Mouse (Mus musculus) hindbrain, postnatal 0 days (tissue): ENCODE results near the gene Ttll12. TPM values are rescaled to one million over a fixed set of nuclear protein-coding genes. Genes with fewer than 3 reads are reported as not detected.
A peak's percentile ranks its signal among the peaks of the same experiment; 100 is the strongest.

Experiments
- ATAC-seq: fragments of 200-750 bp; cut with Nextera tagmentation; 2 replicates; pipeline ENCODE4 v1.8.0; 2017; ENCODE audit warnings: mild to moderate bottlenecking, moderate TSS enrichment, moderate library complexity
- DNase-seq: peaks from one replicate; pipeline ENCODE4 v3.0.0-alpha.2; 2015; ENCODE audit warnings: low spot score
- H3K27ac ChIP-seq: fragments of 300-500 bp; sonication (generic); 2 replicates; pipeline ENCODE4 v1.5.1; 2014; ENCODE audit warnings: mild to moderate bottlenecking
- H3K27me3 ChIP-seq: fragments of 300-500 bp; sonication (generic); 2 replicates; pipeline ENCODE4 v1.6.1; 2014; ENCODE audit warnings: low read length, mixed read lengths; ENCODE audit not compliant: insufficient read depth
- H3K36me3 ChIP-seq: fragments of 300-500 bp; sonication (generic); 2 replicates; pipeline ENCODE4 v1.6.1; 2014; ENCODE audit warnings: low read length, mixed read lengths; ENCODE audit not compliant: insufficient read depth
- H3K4me1 ChIP-seq: fragments of 300-500 bp; sonication (generic); 2 replicates; pipeline ENCODE4 v1.6.1; 2014; ENCODE audit warnings: antibody characterized with exemption, low read length, mixed read lengths; ENCODE audit not compliant: insufficient read depth
- H3K4me2 ChIP-seq: fragments of 300-500 bp; sonication (generic); 2 replicates; pipeline ENCODE4 v1.6.1; 2014; ENCODE audit warnings: low read depth, mild to moderate bottlenecking, low read length, moderate library complexity, mixed read lengths
- H3K4me3 ChIP-seq: fragments of 300-500 bp; sonication (generic); 2 replicates; pipeline ENCODE4 v1.5.1; 2014; ENCODE audit warnings: low read length
- H3K9ac ChIP-seq: fragments of 300-500 bp; sonication (generic); replicated peaks from 2 replicates; pipeline ENCODE4 v1.6.1; 2014; ENCODE audit warnings: mild to moderate bottlenecking, low read length, moderate library complexity, mixed read lengths
- H3K9me3 ChIP-seq: fragments of 300-500 bp; sonication (generic); 2 replicates; pipeline ENCODE4 v1.6.1; 2016; ENCODE audit warnings: low read length, mixed read lengths
- CTCF ChIP-seq: IDR thresholded peaks from 2 replicates; pipeline ENCODE4 v1.5.1; 2016; ENCODE audit warnings: antibody characterized with exemption, control low read depth, low read depth
- WGBS: fragments of 180-500 bp; shearing (Covaris S2); extraction: QIAGEN DNeasy Blood & Tissue Kit; methylation state at CpG from one replicate; pipeline ENCODE4 v1.1.7; 2014; 5-methylcytosine and 5-hydroxymethylcytosine counted together
- polyA plus RNA-seq: library from polyadenylated mRNA; unstranded; fragments of >200 nt; fragmentation: Nextera tagmentation; extraction: Ambion mirVana; gene quantifications from 2 replicates; pipeline ENCODE4 v1.2.1, GENCODE M21; 2015
- total RNA-seq: library from RNA; depleted of rRNA; stranded (reverse); fragments of >200 nt; gene quantifications from 2 replicates; pipeline ENCODE4 v1.2.3, GENCODE M21; 2014

Ttll12 gene
- total and polyA plus RNA-seq, 2 experiments from 2014 or later: 32.6 to 60.6 TPM

DNA sequence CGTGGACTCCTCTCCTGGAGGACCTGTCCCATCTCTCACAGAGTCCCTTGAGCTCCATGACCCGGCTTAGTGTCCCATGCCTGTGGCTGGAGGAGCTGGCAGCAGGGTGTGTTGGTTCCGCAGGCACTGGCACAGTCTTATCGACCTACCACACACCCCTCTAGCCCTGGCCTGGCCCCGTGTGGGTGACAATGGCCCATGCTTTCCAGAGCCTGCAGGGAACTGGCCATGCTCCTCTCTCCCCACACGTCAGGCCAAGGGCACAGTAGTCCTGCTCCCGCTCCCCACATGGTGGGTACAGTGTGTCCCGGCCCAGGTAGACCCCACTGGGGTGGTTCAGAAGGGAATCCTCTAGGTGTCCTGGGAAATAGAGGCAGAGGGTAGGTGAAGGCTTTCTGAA is 11.7 kb upstream of the Ttll12 start:
- DNase-seq: no peak
- Histone ChIP-seq H3K4me3 (no peak overlapping the region), H3K4me2 (no peak overlapping the region), H3K9ac (no peak overlapping the region), H3K4me1 (no peaks in the 10 kb centered on the region), H3K36me3 (no peaks in the 10 kb centered on the region), H3K27ac (no peak overlapping the region), H3K9me3 (no peaks in the 10 kb centered on the region), H3K27me3 (no peaks in the 10 kb centered on the region)
- no peak for ATAC-seq
- TF ChIP-seq CTCF: no peak
- WGBS: 88% methylated on average over 8 of the region's 8 CpGs

DNA sequence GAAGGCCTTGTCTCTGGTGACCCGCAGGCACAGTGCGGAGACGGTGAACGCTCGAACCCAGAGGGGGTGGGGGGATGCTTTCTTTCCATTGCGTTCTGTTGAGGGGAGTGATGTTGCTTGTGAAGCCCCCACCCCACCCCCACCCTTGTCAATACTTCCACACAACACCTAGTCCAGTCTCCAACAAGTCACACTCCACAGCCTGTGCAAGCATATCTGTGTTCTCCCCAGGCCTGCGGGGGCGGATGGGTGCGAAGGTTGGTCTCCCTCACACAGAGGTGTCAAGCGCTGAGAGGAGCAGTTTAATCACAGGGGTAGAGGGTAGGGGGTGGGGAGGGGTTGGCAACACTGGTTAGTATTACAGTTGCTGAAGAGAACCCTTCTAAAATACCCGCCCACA is 11.3 kb upstream of the Ttll12 start:
- WGBS: 91% methylated on average over 11 of the region's 11 CpGs
- Histone ChIP-seq H3K27me3 (no peaks in the 10 kb centered on the region), H3K4me2 (no peak overlapping the region), H3K4me3 (no peak overlapping the region), H3K27ac (no peak overlapping the region), H3K4me1 (no peaks in the 10 kb centered on the region), H3K36me3 (no peaks in the 10 kb centered on the region), H3K9me3 (no peaks in the 10 kb centered on the region), H3K9ac (no peak overlapping the region)
- DNase-seq (no peak), ATAC-seq (no peak)
- TF ChIP-seq CTCF: no peak

DNA sequence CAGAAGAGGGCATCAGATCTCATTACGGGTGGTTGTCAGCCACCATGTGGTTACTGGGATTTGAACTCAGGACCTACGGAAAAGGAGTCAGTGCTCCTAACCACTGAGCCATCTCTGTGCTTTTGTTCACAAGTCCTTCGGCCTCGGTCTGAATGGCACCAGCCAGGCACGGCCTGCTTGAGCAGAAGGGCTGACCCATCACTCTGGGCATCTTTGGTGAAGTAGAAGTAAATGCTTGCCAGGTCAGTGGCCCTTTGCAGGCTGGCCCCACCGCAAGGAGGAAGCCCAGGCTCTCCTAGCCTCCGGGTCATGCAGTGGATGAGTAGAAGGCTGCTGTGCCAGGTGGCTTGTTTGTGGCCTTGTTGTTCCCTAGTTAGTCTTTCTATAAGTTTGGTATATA is 8.5 kb upstream of the Ttll12 start:
- DNase-seq: no peak
- no peak for TF ChIP-seq CTCF
- Histone ChIP-seq H3K9ac (no peak overlapping the region), H3K36me3 (no peaks in the 10 kb centered on the region), H3K27ac (no peak overlapping the region), H3K4me1 (no peaks in the 10 kb centered on the region), H3K4me3 (no peak overlapping the region), H3K27me3 (no peaks in the 10 kb centered on the region), H3K9me3 (no peaks in the 10 kb centered on the region), H3K4me2 (no peak overlapping the region)
- ATAC-seq: no peak
- 94% methylated on average over 7 of the region's 7 CpGs for WGBS

DNA sequence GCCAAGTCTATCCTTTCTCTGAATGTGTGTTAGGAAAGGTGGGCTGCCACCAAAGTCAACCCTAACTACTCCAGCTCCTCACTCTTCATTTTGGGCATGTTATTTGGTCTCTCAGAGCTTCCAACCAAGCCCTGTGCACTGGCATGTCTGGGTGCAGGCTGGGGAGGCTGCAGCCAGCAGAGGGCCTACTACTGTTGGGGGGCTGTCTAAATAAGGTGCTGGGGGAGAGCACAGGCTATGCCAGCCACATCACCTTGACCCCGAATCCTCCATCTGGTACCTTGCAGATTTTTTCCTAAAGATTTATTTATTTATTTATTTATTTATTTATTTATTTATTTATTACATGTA is 8.1 kb upstream of the Ttll12 start:
- no peak overlapping the region for H3K9ac ChIP-seq
- H3K27ac ChIP-seq: no peak overlapping the region
- H3K4me1 ChIP-seq: no peaks in the 10 kb centered on the region
- H3K4me2 ChIP-seq: no peak overlapping the region
- H3K9me3 ChIP-seq: no peaks in the 10 kb centered on the region
- no peaks in the 10 kb centered on the region for H3K27me3 ChIP-seq
- 88% methylated on average over 1 of the region's 1 CpGs for WGBS
- no peak overlapping the region for H3K4me3 ChIP-seq
- DNase-seq (no peak), ATAC-seq (no peak)
- peak; percentile 16; the same call in 1 of the 2 replicates for TF ChIP-seq CTCF
- H3K36me3 ChIP-seq: no peaks in the 10 kb centered on the region

DNA sequence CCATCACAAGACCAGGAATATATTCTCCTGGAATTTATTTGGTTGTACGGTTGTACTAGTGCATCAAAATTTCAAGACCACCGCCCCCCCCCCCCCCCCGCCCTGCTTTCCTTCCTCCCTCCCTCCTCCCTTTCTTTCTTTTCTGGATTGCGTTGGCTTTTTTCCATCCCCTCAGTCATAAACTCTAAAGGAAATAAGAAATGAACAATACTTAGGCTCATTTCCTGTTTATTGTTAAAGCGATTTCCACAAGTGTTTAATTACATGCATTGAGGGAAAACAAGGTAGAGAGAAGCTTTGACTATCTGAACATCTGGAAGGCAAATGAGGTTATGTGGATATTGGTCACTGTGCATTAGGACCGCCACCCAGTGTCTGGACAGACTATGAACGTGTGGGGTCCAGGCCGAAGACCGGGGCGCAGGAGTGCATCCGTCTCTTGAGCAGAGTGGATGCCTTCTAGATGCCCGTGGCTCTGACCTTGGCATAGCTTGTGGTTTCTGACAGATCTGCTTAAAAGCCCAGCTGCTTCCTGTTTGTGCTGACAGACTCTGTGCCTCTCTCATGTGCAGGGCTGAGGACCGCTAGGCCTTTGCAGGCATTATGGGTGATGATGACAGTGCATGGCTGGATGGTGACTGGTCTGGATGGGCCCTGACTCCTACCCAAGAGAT is 7.6 kb upstream of the Ttll12 start:
- Histone ChIP-seq H3K4me1 (no peaks in the 10 kb centered on the region), H3K9ac (no peak overlapping the region), H3K4me2 (no peak overlapping the region), H3K9me3 (no peaks in the 10 kb centered on the region), H3K27me3 (no peaks in the 10 kb centered on the region), H3K36me3 (no peaks in the 10 kb centered on the region), H3K27ac (no peak overlapping the region), H3K4me3 (no peak overlapping the region)
- DNase-seq (peak; percentile 19), ATAC-seq (no peak)
- TF ChIP-seq CTCF: no peak
- WGBS: 82% methylated on average over 13 of the region's 13 CpGs

DNA sequence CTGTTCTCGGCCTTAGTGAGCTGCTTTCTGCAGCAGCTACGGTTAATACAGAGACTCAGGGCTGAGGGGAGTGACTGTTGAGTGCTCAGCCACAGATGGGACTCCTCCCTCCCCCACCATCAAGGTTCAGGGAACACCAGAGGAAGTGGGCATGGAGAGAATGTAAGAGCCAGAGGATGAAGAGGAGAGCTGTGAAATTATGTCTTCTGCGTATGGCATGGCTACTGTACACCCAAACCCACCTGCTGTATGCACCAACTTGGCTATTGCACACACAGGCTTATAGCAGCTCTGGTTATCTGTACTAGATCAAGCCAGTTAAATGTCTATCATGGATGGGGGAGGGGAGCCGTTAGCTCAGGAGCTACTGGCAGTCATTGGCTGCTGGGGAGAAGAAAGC is 6.2 kb upstream of the Ttll12 start:
- WGBS: 81% methylated on average over 4 of the region's 4 CpGs
- TF ChIP-seq CTCF: no peak

DNA sequence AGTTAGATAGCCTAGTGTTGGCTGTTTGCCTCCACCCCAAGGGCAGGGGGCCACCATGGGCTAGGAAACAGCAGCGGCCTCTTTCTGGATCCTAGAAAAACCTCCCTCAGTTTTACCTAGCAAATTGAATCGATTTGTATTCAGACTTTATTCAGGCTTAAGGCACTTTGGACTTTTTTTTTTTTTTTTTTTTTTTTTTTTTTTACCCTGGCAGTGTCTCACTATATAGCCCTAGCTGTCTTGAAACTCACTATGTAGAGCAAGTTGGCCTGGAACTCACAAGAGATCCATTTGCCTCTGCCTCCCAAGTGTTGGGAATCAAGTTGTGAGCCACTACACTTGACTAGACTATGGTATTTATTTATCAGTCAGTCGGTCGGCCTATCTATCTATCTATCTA is 1.9 kb upstream of the Ttll12 start:
- TF ChIP-seq CTCF: no peak
- WGBS: 92% methylated on average over 4 of the region's 4 CpGs

More for the DNA sequence above, 6.2 kb upstream of the Ttll12 start:
- no peak overlapping the region for H3K27ac ChIP-seq
- H3K4me1 ChIP-seq: no peaks in the 10 kb centered on the region
- DNase-seq (no peak), ATAC-seq (no peak)
- H3K4me3 ChIP-seq: no peak overlapping the region
- H3K27me3 ChIP-seq: no peaks in the 10 kb centered on the region
- no peak overlapping the region for H3K9ac ChIP-seq
- no peaks in the 10 kb centered on the region for H3K9me3 ChIP-seq
- H3K4me2 ChIP-seq: no peak overlapping the region
- no peaks in the 10 kb centered on the region for H3K36me3 ChIP-seq

More for the DNA sequence above, 1.9 kb upstream of the Ttll12 start:
- Histone ChIP-seq H3K4me1 (peaks cover 14% of the 10 kb centered on the region; the same call in 1 of the 2 replicates), H3K9me3 (no peaks in the 10 kb centered on the region), H3K27me3 (no peaks in the 10 kb centered on the region), H3K36me3 (no peaks in the 10 kb centered on the region), H3K27ac (no peak overlapping the region), H3K4me3 (no peak overlapping the region), H3K9ac (no peak overlapping the region), H3K4me2 (no peak overlapping the region)
- ATAC-seq (no peak), DNase-seq (no peak)
